Mouse (Mus musculus) small intestine, adult 2 months (tissue): ENCODE data around the gene Tsnax.

Experiments
- CTCF ChIP-seq: fragments of 200-500 bp; IDR thresholded peaks from 2 replicates; pipeline ENCODE4 v1.5.1; 2012; ENCODE audit warnings: low read depth, mild to moderate bottlenecking, control low read depth, inconsistent platforms, low read length, moderate library complexity, mixed read lengths; ENCODE audit not compliant: insufficient replicate concordance, insufficient read length; ENCODE audit errors: extremely low read depth
- POLR2A ChIP-seq: fragments of 200-500 bp; IDR thresholded peaks from 2 replicates; pipeline ENCODE4 v1.6.1; 2012; ENCODE audit warnings: low read depth, mild to moderate bottlenecking, control low read depth, inconsistent platforms, low read length, moderate library complexity

DNA sequence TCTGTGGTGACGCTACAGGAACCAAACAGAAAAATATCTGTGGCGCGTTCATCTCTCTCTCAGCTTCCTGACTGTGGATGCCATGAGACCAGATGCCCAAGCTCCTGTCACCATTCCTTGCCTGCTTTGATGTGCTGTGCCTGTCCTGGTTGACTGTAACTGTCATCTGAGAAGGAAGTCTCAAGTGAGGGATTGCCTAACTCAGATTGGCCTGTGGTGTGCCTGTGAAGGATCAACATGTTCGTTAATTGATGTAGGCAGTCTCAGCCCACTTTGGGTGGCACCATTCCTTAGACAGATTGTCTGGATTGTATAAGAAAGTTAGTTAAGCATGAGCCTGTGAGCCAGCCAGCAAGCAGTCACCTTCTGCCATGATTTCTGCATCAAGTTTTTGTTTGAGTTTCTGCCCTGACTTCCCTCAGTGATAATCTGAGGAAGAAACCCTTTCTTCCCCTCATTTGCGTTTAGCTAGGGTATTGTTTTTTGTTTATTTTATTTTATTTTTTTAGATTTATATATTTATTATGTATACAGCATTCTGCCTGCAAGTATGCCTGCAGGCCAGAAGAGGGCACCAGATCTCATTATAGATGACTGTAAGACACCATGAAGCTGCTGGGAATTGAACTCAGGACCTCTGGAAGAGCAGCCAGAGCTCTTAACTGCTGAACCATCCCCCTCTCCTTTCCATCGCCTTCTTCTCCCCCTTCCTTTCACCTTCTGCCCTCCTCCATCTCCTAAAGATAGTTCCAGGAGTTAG is 55.5 kb downstream of the Tsnax start:
- TF ChIP-seq POLR2A (no peak), CTCF (no peak)
